Mouse (Mus musculus): ENCODE measurements around the gene Fig4.

DNA sequence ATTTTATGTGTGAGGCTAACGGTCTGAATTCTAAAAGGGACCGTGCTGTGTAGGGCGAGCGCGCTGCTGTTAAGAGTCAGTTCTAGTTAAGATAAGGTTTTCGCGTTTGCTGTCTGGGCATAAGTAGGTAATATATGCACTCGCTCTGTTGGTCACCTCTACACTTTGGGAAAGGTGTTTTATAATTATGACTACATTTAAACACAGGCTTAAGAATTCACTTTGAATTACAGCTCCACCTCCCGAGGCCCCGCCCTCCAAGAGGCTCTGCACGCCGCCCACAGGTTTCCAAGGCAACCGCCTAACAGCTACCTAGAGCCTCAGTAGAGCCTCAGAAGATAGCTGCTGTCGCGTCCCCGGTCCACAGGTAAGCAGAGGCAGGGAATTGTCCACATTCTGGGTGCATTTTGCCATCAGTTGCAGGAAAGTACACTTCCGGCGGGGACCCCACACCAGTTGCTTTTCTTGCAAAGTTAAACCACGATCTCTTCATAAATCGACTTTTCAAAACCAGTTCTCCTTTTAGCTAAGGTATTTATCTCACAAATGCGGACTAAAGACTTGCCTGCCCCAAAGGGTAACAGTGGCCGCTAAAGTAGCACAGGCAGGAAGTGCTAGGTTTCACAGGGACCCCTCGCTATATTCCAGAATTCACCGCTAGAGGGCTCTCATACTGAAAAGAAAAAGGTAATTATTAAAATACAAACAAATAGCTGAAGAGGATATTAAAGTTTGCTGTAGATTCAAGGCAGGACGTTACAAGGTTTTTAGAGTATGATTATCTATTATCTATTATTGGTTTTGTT, 782 bp upstream of the Fig4 start, which contains the start of gene Ak9:
- TF ChIP-seq CTCF (IDR thresholded peaks at IDR 0.05; ENCODE audit: low read depth) (peak; percentile 75), EP300 (IDR thresholded peaks at IDR 0.05; ENCODE audit: low read depth) (no peak)
